Mouse (Mus musculus) CH12.LX (cell line): ENCODE data around the gene Bri3. TPM values are rescaled to one million over a fixed set of nuclear protein-coding genes. Genes with fewer than 3 reads are reported as not detected.

ENCODE experiments used
- DNase-seq: peaks from one replicate; pipeline ENCODE4 v3.0.0-alpha.2; 2013; ENCODE audit errors: extremely low read depth
- H3K27ac ChIP-seq: 2 replicates; pipeline ENCODE4 v1.5.1; 2012; ENCODE audit warnings: low read depth, mild to moderate bottlenecking, control low read depth, moderate library complexity; ENCODE audit not compliant: insufficient read depth
- H3K27me3 ChIP-seq: replicated peaks from 2 replicates; pipeline ENCODE3; 2012; ENCODE audit warnings: inconsistent platforms
- H3K36me3 ChIP-seq, 2 experiments: replicated peaks in 1 of 2; 2 replicates each; pipeline versions ENCODE3 to v1.6.1; 2012; ENCODE audit warnings: inconsistent platforms in 1 of 2, low read length in 1 of 2, mild to moderate bottlenecking in 1 of 2, mixed read lengths in 1 of 2, moderate library complexity in 1 of 2; ENCODE audit not compliant: control insufficient read depth in 1 of 2, insufficient read depth in 1 of 2
- H3K4me1 ChIP-seq, 2 experiments: 2 replicates each; pipeline ENCODE4 v1.6.1; 2012; ENCODE audit warnings: inconsistent platforms in 1 of 2, moderate library complexity in 1 of 2; ENCODE audit not compliant: insufficient read depth in 2 of 2, control insufficient read depth in 1 of 2
- H3K4me2 ChIP-seq: 2 replicates; pipeline ENCODE4 v1.6.1; 2012; ENCODE audit warnings: low read depth, mild to moderate bottlenecking, control low read depth; ENCODE audit not compliant: poor library complexity, insufficient read depth, severe bottlenecking
- H3K4me3 ChIP-seq, 3 experiments: fragments of 150-350 bp in 1 of 3; sonication (generic) in 1 of 3; replicated peaks in 1 of 3; 2 replicates each; pipeline versions ENCODE3 to v1.5.1; 2011 to 2012; ENCODE audit warnings: low read depth in 2 of 3, low read length in 2 of 3, mild to moderate bottlenecking in 2 of 3, moderate library complexity in 2 of 3, control low read depth in 1 of 3, improper control_type of control experiment in 1 of 3, inconsistent platforms in 1 of 3, mixed read lengths in 1 of 3; ENCODE audit not compliant: poor library complexity in 1 of 3
- H3K79me2 ChIP-seq: replicated peaks from 2 replicates; pipeline ENCODE4 v1.6.1; 2012; ENCODE audit warnings: mild to moderate bottlenecking, moderate library complexity; ENCODE audit not compliant: control insufficient read depth, poor library complexity, insufficient read depth, severe bottlenecking; ENCODE audit errors: extremely low read depth
- H3K9ac ChIP-seq: 2 replicates; pipeline ENCODE4 v1.6.1; 2012; ENCODE audit warnings: low read depth, mild to moderate bottlenecking, control low read depth, moderate library complexity; ENCODE audit not compliant: insufficient read depth
- H3K9me3 ChIP-seq: replicated peaks from 2 replicates; pipeline ENCODE3; 2012; ENCODE audit warnings: low read length, inconsistent platforms, mixed read lengths
- CTCF ChIP-seq, 2 experiments: IDR thresholded peaks in 1 of 2; conservative IDR thresholded peaks in 1 of 2; 2 replicates each; pipeline ENCODE4 v1.5.1; 2011 to 2012; ENCODE audit warnings: low read depth in 2 of 2, low read length in 2 of 2, improper control_type of control experiment in 1 of 2, inconsistent platforms in 1 of 2, mild to moderate bottlenecking in 1 of 2, moderate library complexity in 1 of 2
- ELF1 ChIP-seq: IDR thresholded peaks from 2 replicates; pipeline ENCODE4 v1.6.1; 2014; ENCODE audit warnings: low read depth, mild to moderate bottlenecking, inconsistent platforms, low read length, improper control_type of control experiment
- JUND ChIP-seq: conservative IDR thresholded peaks from 2 replicates; pipeline ENCODE4 v1.6.1; 2011; ENCODE audit warnings: low read depth, low read length, improper control_type of control experiment
- KAT2A ChIP-seq: IDR thresholded peaks from 2 replicates; pipeline ENCODE4 v1.6.1; 2012; ENCODE audit warnings: low read length, improper control_type of control experiment, inconsistent platforms; ENCODE audit not compliant: insufficient replicate concordance
- MAFK ChIP-seq: IDR thresholded peaks from 2 replicates; pipeline ENCODE4 v1.6.1; 2011; ENCODE audit warnings: low read length, improper control_type of control experiment; ENCODE audit not compliant: insufficient replicate concordance
- MAX ChIP-seq: IDR thresholded peaks from 2 replicates; pipeline ENCODE4 v1.6.1; 2011; ENCODE audit warnings: low read length, improper control_type of control experiment
- MYC ChIP-seq: IDR thresholded peaks from 2 replicates; pipeline ENCODE4 v1.6.1; 2011; ENCODE audit warnings: low read depth, mild to moderate bottlenecking, improper control_type of control experiment, low read length
- RAD21 ChIP-seq: IDR thresholded peaks from 2 replicates; pipeline ENCODE4 v1.6.1; 2011; ENCODE audit warnings: low read depth, mild to moderate bottlenecking, low read length, improper control_type of control experiment, moderate library complexity
- SIN3A ChIP-seq: IDR thresholded peaks from 2 replicates; pipeline ENCODE4 v1.6.1; 2012; ENCODE audit warnings: low read length, improper control_type of control experiment, inconsistent platforms
- SMC3 ChIP-seq: IDR thresholded peaks from 2 replicates; pipeline ENCODE4 v1.6.1; 2011; ENCODE audit warnings: low read depth, low read length, improper control_type of control experiment
- TBP ChIP-seq: conservative IDR thresholded peaks from 2 replicates; pipeline ENCODE4 v1.6.1; 2011; ENCODE audit warnings: low read depth, low read length, improper control_type of control experiment
- TCF12 ChIP-seq: IDR thresholded peaks from 2 replicates; pipeline ENCODE4 v1.6.1; 2014; ENCODE audit warnings: low read depth, mild to moderate bottlenecking, inconsistent platforms, low read length, improper control_type of control experiment
- ZC3H11A ChIP-seq: IDR thresholded peaks from 2 replicates; pipeline ENCODE4 v1.6.1; 2012; ENCODE audit warnings: low read depth, mild to moderate bottlenecking, inconsistent platforms, low read length, improper control_type of control experiment
- ZMIZ1 ChIP-seq: IDR thresholded peaks from 2 replicates; pipeline ENCODE4 v1.6.1; 2012; ENCODE audit warnings: low read depth, mild to moderate bottlenecking, inconsistent platforms, low read length, improper control_type of control experiment
- ZNF384 ChIP-seq: IDR thresholded peaks from 2 replicates; pipeline ENCODE4 v1.6.1; 2012; ENCODE audit warnings: low read depth, low read length, improper control_type of control experiment, inconsistent platforms
- dilution Hi-C: fragments of 300-500 bp; cut with MboI; formaldehyde crosslinking; loops from 2 replicates; pipeline ENCODE4 v1.14.3; 2020; ENCODE audit warnings: low sequenced_read_pairs; ENCODE audit not compliant: extremely low pct_unique_long_range_greater_than_20kb, extremely low pct_ligation_motif_present
- in situ Hi-C: fragments of 300-500 bp; cut with MboI; formaldehyde crosslinking; loops from 3 replicates; pipeline ENCODE4 v1.14.3; 2019; ENCODE audit warnings: low sequenced_read_pairs, low pct_ligation_motif_present, low pct_unique_long_range_greater_than_20kb, mixed read lengths
- polyA plus RNA-seq: library from polyadenylated mRNA; unstranded; fragments of >175 nt; gene quantifications from 2 replicates; pipeline ENCODE4 v1.2.1, GENCODE M21; 2012; ENCODE audit warnings: low read depth; ENCODE audit not compliant: insufficient read length
- total RNA-seq, 2 experiments: library from RNA; depleted of rRNA; stranded (reverse); fragments of 300-350 nt in 1 of 2; fragments of >200 nt in 1 of 2; gene quantifications; 2 replicates each; pipeline ENCODE4 v1.2.3; 2012 to 2014

Bri3 gene
- total and polyA plus RNA-seq, 3 experiments: 9.3 to 41.7 (median 20.3) TPM

DNA sequence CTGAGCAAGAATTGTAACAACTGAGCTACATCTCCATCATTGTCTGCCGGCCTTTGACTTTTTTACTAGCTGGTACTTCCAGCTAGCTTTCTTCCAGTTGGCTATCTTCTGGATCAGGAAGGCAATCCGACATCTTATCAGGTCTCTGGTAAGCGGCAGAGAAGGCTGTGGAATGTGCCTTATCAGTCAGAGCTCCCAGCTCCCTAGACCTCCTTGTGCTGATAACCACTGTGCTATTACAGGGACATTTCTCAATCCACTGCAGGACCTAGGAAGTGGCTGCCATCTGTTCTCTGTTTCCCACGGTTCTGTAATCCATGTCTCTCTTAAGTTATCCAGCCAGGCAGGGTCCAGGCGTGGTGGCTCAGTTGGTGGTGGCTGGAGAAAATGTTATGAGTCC is 27.5 kb downstream of the Bri3 start:
- TF ChIP-seq ELF1 (no peak), TBP (no peak), ZC3H11A (no peak), ZMIZ1 (no peak)
- H3K79me2 ChIP-seq: no peaks in the 10 kb centered on the region
- H3K4me2 ChIP-seq: no peak overlapping the region
- DNase-seq: no peak
- no peak overlapping the region for H3K9ac ChIP-seq
- no peaks in the 10 kb centered on the region for H3K9me3 ChIP-seq
- H3K27me3 ChIP-seq: no peaks in the 10 kb centered on the region
- no peak overlapping the region for H3K4me3 ChIP-seq
- dilution Hi-C loops: no loop called here
- peaks cover 0 to 32% of the 10 kb centered on the region in 2 experiments for H3K36me3 ChIP-seq
- peaks cover 0 to 35% of the 10 kb centered on the region in 2 experiments; a peak in 3 of 4 replicates for H3K4me1 ChIP-seq
- no peak overlapping the region for H3K27ac ChIP-seq
- in situ Hi-C loops: no loop called here

DNA sequence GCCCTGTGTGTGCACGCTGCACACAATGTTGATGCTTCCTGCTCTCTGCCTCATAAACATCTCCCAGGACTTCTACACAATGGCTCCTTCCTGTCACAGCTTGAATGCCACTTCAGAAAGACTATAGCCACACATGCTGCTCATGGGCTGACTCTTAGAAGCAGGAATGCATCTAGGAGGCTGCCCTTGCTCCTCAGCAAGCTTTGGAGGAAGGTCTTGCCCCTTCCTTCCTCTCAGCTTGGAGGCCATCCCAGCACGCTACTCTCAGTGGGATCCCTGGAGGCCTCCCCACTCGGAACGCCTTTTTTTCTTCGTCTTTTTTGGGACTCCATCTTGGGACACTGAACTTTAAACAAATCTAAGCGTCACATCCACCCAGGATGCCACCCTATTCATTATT is 30.7 kb downstream of the Bri3 start:
- Histone ChIP-seq H3K27ac (no peak overlapping the region), H3K4me2 (no peak overlapping the region), H3K79me2 (no peaks in the 10 kb centered on the region), H3K4me1 (peaks cover 7 to 46% of the 10 kb centered on the region in 2 experiments), H3K36me3 (peaks cover 2 to 15% of the 10 kb centered on the region in 2 experiments), H3K9me3 (no peaks in the 10 kb centered on the region), H3K4me3 (no peak overlapping the region), H3K27me3 (no peaks in the 10 kb centered on the region), H3K9ac (no peak overlapping the region)
- TF ChIP-seq SMC3 (no peak), ZNF384 (no peak), MAX (no peak), MAFK (no peak), MYC (no peak), JUND (no peak), KAT2A (no peak), SIN3A (no peak), TCF12 (no peak), RAD21 (no peak), CTCF (conservative IDR thresholded peaks at IDR 0.05 in 1 of 2, IDR thresholded peaks at IDR 0.05 in 1 of 2; ENCODE audit: low read depth in 2 of 2, low read length in 2 of 2) (no peak)
- in situ Hi-C loops (no loop called here), dilution Hi-C loops (no loop called here)
- DNase-seq: no peak
